Mouse (Mus musculus) forebrain, embryonic 16.5 days (tissue): ENCODE data around the gene Fosb. TPM values are rescaled to one million over a fixed set of nuclear protein-coding genes. Genes with fewer than 3 reads are reported as not detected.

Experiments used
- ATAC-seq: fragments of 200-750 bp; cut with Nextera tagmentation; 2 replicates; pipeline ENCODE4 v1.8.0; 2017; ENCODE audit warnings: mild to moderate bottlenecking, moderate library complexity
- H3K27ac ChIP-seq: fragments of 300-500 bp; sonication (generic); 2 replicates; pipeline ENCODE4 v1.5.1; 2014; ENCODE audit warnings: low read length, control low read depth
- H3K27me3 ChIP-seq: fragments of 300-500 bp; sonication (generic); replicated peaks from 2 replicates; pipeline ENCODE4 v1.6.1; 2014; ENCODE audit warnings: low read length; ENCODE audit not compliant: control insufficient read depth, insufficient read depth
- H3K36me3 ChIP-seq: fragments of 300-500 bp; sonication (generic); 2 replicates; pipeline ENCODE4 v1.6.1; 2014; ENCODE audit not compliant: control insufficient read depth, insufficient read depth
- H3K4me1 ChIP-seq: fragments of 300-500 bp; sonication (generic); replicated peaks from 2 replicates; pipeline ENCODE4 v1.6.1; 2014; ENCODE audit warnings: low read length; ENCODE audit not compliant: control insufficient read depth, insufficient read depth
- H3K4me2 ChIP-seq: fragments of 300-500 bp; sonication (generic); 2 replicates; pipeline ENCODE4 v1.6.1; 2014; ENCODE audit warnings: mild to moderate bottlenecking, low read length, control low read depth
- H3K4me3 ChIP-seq: fragments of 300-500 bp; sonication (generic); replicated peaks from 2 replicates; pipeline ENCODE4 v1.5.1; 2014; ENCODE audit warnings: mild to moderate bottlenecking, low read length, control low read depth
- H3K9ac ChIP-seq: fragments of 300-500 bp; sonication (generic); replicated peaks from 2 replicates; pipeline ENCODE4 v1.6.1; 2014; ENCODE audit warnings: low read depth, low read length, control low read depth
- H3K9me3 ChIP-seq: fragments of 300-500 bp; sonication (generic); 2 replicates; pipeline ENCODE4 v1.6.1; 2016; ENCODE audit warnings: low read length; ENCODE audit not compliant: control insufficient read depth
- WGBS: fragments of 180-500 bp; shearing (Covaris S2); extraction: QIAGEN DNeasy Blood & Tissue Kit; methylation state at CpG from one replicate; pipeline ENCODE4 v1.1.7; 2014; 5-methylcytosine and 5-hydroxymethylcytosine counted together
- polyA plus RNA-seq: library from polyadenylated mRNA; unstranded; fragments of >200 nt; fragmentation: Nextera tagmentation; extraction: Ambion mirVana; gene quantifications from 2 replicates; pipeline ENCODE4 v1.2.1, GENCODE M21; 2015

Gene Fosb
- polyA plus RNA-seq, 1 experiment from 2014 or later = 0.05 TPM

- Histone ChIP-seq H3K9me3 (no peaks in the 10 kb centered on the region), H3K9ac (peak overlapping the region; percentile 37), H3K27ac (no peak overlapping the region), H3K27me3 (peaks cover 58% of the 10 kb centered on the region), H3K4me2 (peak overlapping the region; percentile 55), H3K4me1 (peaks cover 48% of the 10 kb centered on the region), H3K36me3 (no peaks in the 10 kb centered on the region), H3K4me3 (peak overlapping the region; percentile 34)
- ATAC-seq = no peak
- 1% methylated on average over 47 of the region's 48 CpGs for WGBS
These were observed 5.1 kb downstream of the Fosb start for GRCm38 (mm10) chr7:19304501-19305412.

GRCm38 (mm10) chr7:19303770-19304169 is 6.1 kb downstream of the Fosb start:
- H3K27ac ChIP-seq = no peak overlapping the region
- under 1% methylated on average over 16 of the region's 16 CpGs for WGBS
- no peak for ATAC-seq
- H3K4me3 ChIP-seq = peak overlapping the region; percentile 5; the same call in 1 of the 2 replicates
- H3K36me3 ChIP-seq = no peaks in the 10 kb centered on the region
- H3K4me1 ChIP-seq = peaks cover 39% of the 10 kb centered on the region
- 0 out of 2 replicates have a peak overlapping the region, but pooled peaks have one; percentile 15 for H3K9ac ChIP-seq
- no peaks in the 10 kb centered on the region for H3K9me3 ChIP-seq
- peak overlapping the region; percentile 29; the same call in 1 of the 2 replicates for H3K4me2 ChIP-seq
- H3K27me3 ChIP-seq = peaks cover 56% of the 10 kb centered on the region

DNA sequence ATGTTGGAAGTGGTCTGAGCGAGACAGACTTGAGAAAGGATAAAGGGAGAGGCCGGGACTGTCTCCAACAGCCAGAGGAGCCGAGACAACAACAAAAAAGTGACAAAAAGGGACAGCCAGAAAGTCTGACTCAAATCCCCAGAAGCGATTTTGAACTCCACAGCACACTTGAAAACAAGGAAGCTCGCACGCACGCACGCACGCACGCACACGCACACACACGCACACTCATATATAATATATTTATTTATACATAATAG is 6.9 kb downstream of the Fosb start:
- Histone ChIP-seq H3K27ac (no peak overlapping the region), H3K36me3 (no peaks in the 10 kb centered on the region), H3K4me1 (peaks cover 36% of the 10 kb centered on the region), H3K9ac (no peak overlapping the region), H3K9me3 (no peaks in the 10 kb centered on the region), H3K4me2 (no peak overlapping the region), H3K27me3 (peaks cover 56% of the 10 kb centered on the region), H3K4me3 (no peak overlapping the region)
- ATAC-seq = no peak
- WGBS = 80% methylated on average over 12 of the region's 12 CpGs

DNA sequence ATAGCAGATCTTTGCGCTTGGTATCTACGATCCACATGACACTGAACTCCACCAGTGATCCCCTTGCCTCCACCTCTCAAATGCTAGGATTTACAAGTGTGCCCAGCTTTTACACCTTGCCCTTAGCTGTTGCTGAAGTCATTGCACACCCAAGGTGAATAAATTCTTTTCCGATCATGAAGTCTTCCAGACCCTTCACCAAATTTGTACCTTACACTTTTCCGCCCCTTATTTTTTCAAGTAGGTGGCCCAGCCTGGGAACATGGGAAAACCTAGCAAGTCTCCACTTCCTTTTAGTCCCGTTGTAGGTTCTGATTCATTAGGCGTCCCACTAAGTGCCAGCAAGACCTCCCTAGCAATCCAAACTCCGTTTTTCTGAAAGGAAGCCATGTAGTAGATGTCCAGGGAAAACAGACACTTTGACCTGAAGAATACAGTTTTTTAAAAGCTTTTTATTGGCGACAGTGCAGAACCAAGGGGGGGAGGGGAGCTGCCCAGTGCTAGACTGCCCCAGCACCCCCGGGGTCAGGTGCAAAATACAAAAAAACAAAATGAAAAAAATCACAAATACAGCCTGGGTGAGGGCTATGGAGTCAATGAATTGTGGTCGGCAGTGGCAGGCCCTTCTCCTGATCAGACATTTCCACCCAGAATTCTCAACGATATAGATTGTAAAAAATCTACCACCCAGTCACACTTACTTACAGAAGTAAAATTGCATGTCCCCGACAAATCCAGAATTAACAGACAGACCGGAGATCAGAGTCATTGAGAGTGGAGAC is 7.4 kb downstream of the Fosb start:
- peaks cover 56% of the 10 kb centered on the region for H3K27me3 ChIP-seq

GRCm38 (mm10) chr7:19301461-19302263 is 8.2 kb downstream of the Fosb start:
- 7% methylated on average over 16 of the region's 16 CpGs for WGBS
- Histone ChIP-seq H3K27ac (no peak overlapping the region), H3K4me3 (peak overlapping the region; percentile 58), H3K9me3 (peaks cover 2% of the 10 kb centered on the region; the same call in 1 of the 2 replicates), H3K27me3 (peaks cover 48% of the 10 kb centered on the region), H3K9ac (peak overlapping the region; percentile 49), H3K36me3 (no peaks in the 10 kb centered on the region), H3K4me2 (peak overlapping the region; percentile 72), H3K4me1 (peaks cover 31% of the 10 kb centered on the region)
- ATAC-seq = no peak

More for the DNA sequence above, 7.4 kb downstream of the Fosb start:
- H3K4me2 ChIP-seq = peak overlapping the region; percentile 72
- H3K4me3 ChIP-seq = peak overlapping the region; percentile 58; the same call in 1 of the 2 replicates
- ATAC-seq = no peak
- no peak overlapping the region for H3K27ac ChIP-seq
- peak overlapping the region; percentile 49 for H3K9ac ChIP-seq
- H3K4me1 ChIP-seq = peaks cover 31% of the 10 kb centered on the region
- 51% methylated on average over 13 of the region's 13 CpGs for WGBS
- H3K9me3 ChIP-seq = no peaks in the 10 kb centered on the region
- no peaks in the 10 kb centered on the region for H3K36me3 ChIP-seq

DNA sequence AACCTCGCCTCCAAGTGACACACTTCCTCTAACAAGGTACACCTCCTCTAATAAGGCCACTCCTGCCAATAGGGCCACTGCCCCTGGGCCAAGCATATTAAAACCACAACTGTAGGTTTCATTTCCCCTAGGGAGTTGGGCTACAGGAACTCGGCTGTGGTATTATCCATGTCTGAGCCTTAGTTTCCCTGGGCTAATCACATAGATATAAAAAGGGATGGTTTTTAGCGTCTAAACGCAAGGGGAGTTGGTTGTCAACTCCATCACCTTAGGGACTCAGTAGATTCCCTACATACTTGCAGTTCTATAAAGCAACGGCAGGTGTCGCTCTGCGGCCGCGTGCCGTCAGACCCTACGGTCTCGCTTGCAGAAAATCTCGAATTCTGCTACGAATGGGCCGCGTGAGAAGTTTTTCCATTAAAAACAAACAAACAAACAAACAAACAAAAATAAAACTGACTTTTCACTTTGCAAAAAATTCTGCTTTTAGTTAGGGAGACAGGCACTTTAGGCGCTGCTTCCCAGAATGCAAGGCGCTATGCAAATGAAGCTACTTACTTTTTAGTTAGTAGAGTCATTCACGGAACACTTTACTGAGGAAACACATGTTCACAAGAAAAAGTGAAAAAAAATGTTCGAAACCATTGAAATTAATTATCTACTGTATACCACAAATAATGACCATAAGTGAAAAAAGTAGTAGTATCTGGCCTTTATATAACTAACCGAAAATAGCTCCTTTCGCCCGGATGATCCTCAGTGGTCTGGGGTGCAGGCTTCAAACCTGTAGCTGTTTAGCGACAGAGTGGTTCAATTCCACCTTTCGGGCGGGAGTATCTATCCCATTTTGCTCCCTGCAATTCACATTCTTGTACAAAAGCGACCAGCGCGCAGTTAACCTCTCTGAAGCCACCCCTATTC is 9.1 kb downstream of the Fosb start:
- Histone ChIP-seq H3K36me3 (no peaks in the 10 kb centered on the region), H3K27me3 (peaks cover 39% of the 10 kb centered on the region), H3K27ac (no peak overlapping the region), H3K9ac (peak overlapping the region; percentile 49), H3K4me2 (peak overlapping the region; percentile 72), H3K4me3 (peak overlapping the region; percentile 58), H3K9me3 (peaks cover 2% of the 10 kb centered on the region; the same call in 1 of the 2 replicates), H3K4me1 (peaks cover 31% of the 10 kb centered on the region)
- ATAC-seq = peak; percentile 87
- under 1% methylated on average over 29 of the region's 29 CpGs for WGBS

- no peak overlapping the region for H3K4me2 ChIP-seq
- H3K4me1 ChIP-seq = peaks cover 22% of the 10 kb centered on the region
- no peak overlapping the region for H3K9ac ChIP-seq
- H3K4me3 ChIP-seq = no peak overlapping the region
- peaks cover 6% of the 10 kb centered on the region; the same call in 1 of the 2 replicates for H3K36me3 ChIP-seq
- 21% methylated on average over 3 of the region's 3 CpGs for WGBS
- H3K27ac ChIP-seq = no peak overlapping the region
- peaks cover 24% of the 10 kb centered on the region for H3K27me3 ChIP-seq
- ATAC-seq = no peak
- H3K9me3 ChIP-seq = peaks cover 2% of the 10 kb centered on the region; the same call in 1 of the 2 replicates
These were observed 10.7 kb downstream of the Fosb start for GRCm38 (mm10) chr7:19299194-19299593.

DNA sequence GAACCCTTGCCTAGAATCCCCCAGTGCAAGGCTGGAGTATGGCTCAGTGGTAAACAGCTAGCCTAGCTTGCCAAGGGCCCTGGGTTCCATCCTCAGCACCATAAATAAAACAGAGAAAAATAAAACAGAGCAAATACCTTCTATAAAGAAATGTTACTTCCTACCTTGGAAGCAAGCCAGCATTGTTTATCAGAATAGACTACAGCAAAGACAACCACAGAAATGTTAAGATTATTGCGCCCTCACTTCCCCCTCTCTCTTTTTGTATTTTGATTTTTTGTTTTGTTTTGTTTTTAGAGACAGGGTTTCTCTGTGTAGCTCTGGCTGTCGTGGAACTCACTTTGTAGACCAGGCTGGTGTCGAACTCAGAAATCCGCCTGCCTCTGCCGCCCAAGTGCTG is 12.1 kb downstream of the Fosb start:
- Histone ChIP-seq H3K4me3 (no peak overlapping the region), H3K36me3 (peaks cover 11% of the 10 kb centered on the region), H3K9ac (no peak overlapping the region), H3K4me2 (no peak overlapping the region), H3K27me3 (peaks cover 10% of the 10 kb centered on the region), H3K4me1 (peaks cover 15% of the 10 kb centered on the region), H3K9me3 (peaks cover 2% of the 10 kb centered on the region; the same call in 1 of the 2 replicates), H3K27ac (no peak overlapping the region)
- 92% methylated on average over 5 of the region's 5 CpGs for WGBS
- ATAC-seq = no peak
